Mouse (Mus musculus): ENCODE measurements around the gene Sorbs2. TPM values are rescaled to one million over a fixed set of nuclear protein-coding genes. Genes with fewer than 3 reads are reported as not detected.

Sorbs2 gene
- polyA plus RNA-seq, 1 experiment from 2014 or later = 13.3 TPM

DNA sequence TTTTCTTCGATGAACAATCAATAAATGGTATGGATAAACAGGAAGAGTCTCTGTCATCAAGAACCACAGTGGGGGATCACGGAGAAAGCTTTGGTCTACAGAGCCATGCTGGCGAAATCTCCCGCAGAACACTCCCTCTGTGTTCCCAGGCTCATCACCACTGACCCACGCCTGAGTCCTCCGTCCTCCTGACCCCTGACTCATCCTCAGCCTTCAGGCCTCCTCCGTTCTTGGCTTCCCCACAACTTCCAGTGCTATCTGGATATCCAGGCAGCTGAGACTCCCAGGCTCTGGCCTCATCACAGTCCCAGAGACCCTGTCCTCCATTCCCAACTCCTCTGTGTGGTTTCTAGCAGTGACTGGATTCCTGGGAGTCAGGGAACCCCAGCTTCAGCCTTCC lies 3.6 kb upstream of the Sorbs2 start:
- DNase-seq = no peak
- 79% methylated on average over 7 of the region's 7 CpGs for WGBS (ENCODE audit: insufficient replicate concordance)

DNA sequence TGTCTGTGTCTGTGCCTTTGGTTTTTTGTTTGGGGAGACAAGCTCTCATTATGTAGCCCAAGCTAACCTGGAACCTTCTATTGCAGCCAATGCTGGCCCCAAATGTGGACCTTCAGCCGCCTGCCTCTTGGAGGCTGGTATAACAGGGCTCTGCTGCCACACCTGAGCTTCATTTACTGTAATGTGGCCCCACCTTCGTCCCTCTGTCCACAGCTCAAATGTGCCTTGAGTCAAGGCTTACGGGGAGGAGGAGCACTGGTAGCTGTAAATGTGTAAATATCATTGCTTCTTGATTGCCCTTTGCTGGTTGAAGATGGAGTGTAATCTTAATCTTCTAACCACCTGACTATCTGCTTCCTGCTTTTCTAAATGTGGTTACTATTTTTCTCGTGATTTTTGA lies 1.2 kb upstream of the Sorbs2 start:
- no peak overlapping the region for H3K4me3 ChIP-seq (ENCODE audit: low read depth, low read length)
- 57% methylated on average over 4 of the region's 4 CpGs for WGBS (ENCODE audit: insufficient replicate concordance)

More for the DNA sequence above, 3.6 kb upstream of the Sorbs2 start:
- H3K9me3 ChIP-seq (ENCODE audit: low read length) = no peaks in the 10 kb centered on the region
- no peak overlapping the region for H3K27ac ChIP-seq (ENCODE audit: low read depth)
- no peaks in the 10 kb centered on the region for H3K36me3 ChIP-seq (replicated peaks; ENCODE audit: insufficient read depth, low read length)
- no peaks in the 10 kb centered on the region for H3K4me1 ChIP-seq (ENCODE audit: insufficient read depth)
- H3K4me2 ChIP-seq (ENCODE audit: low read depth, low read length) = no peak overlapping the region
- H3K4me3 ChIP-seq (ENCODE audit: low read depth, low read length) = no peak overlapping the region
- TF ChIP-seq EP300 (IDR thresholded peaks at IDR 0.05; ENCODE audit: low read depth) (no peak), CTCF (IDR thresholded peaks at IDR 0.05; ENCODE audit: low read depth) (no peak)
- no peak overlapping the region for H3K9ac ChIP-seq (replicated peaks)
- H3K27me3 ChIP-seq (ENCODE audit: insufficient read depth, low read length) = no peaks in the 10 kb centered on the region
- ATAC-seq = no peak

DNA sequence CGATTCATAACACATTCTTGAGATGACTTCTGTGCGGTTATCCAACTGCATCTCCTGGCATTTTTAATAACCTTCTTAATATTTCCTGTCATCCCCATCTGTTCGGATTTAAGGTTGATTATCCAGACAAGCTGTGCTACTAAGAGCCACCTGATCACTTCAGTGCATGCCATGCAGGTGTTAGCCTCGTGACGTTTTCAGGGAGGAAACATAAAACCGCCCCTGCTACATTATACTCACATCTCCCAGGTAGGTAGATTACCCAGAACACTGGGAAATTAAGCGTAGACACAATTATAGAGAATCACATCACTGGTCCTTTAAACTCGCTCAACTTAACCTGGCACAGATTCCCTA lies 333 bp upstream of the Sorbs2 start:
- Histone ChIP-seq H3K27me3 (ENCODE audit: insufficient read depth, low read length) (no peaks in the 10 kb centered on the region), H3K27ac (ENCODE audit: low read depth) (no peak overlapping the region), H3K9ac (replicated peaks) (no peak overlapping the region), H3K4me1 (ENCODE audit: insufficient read depth) (no peaks in the 10 kb centered on the region), H3K9me3 (ENCODE audit: low read length) (no peaks in the 10 kb centered on the region), H3K4me3 (ENCODE audit: low read depth, low read length) (no peak overlapping the region), H3K36me3 (replicated peaks; ENCODE audit: insufficient read depth, low read length) (no peaks in the 10 kb centered on the region), H3K4me2 (ENCODE audit: low read depth, low read length) (no peak overlapping the region)
- no peak for DNase-seq
- no peak for ATAC-seq
- TF ChIP-seq CTCF (IDR thresholded peaks at IDR 0.05; ENCODE audit: low read depth) (no peak), EP300 (IDR thresholded peaks at IDR 0.05; ENCODE audit: low read depth) (no peak)
- WGBS (ENCODE audit: insufficient replicate concordance) = 65% methylated on average over 8 of the region's 8 CpGs

More for the DNA sequence above, 1.2 kb upstream of the Sorbs2 start:
- Histone ChIP-seq H3K9me3 (ENCODE audit: low read length) (no peaks in the 10 kb centered on the region), H3K27me3 (ENCODE audit: insufficient read depth, low read length) (no peaks in the 10 kb centered on the region), H3K4me2 (ENCODE audit: low read depth, low read length) (no peak overlapping the region), H3K9ac (replicated peaks) (no peak overlapping the region), H3K4me1 (ENCODE audit: insufficient read depth) (no peaks in the 10 kb centered on the region), H3K36me3 (replicated peaks; ENCODE audit: insufficient read depth, low read length) (no peaks in the 10 kb centered on the region), H3K27ac (ENCODE audit: low read depth) (no peak overlapping the region)
- ATAC-seq (no peak), DNase-seq (no peak)
- TF ChIP-seq EP300 (IDR thresholded peaks at IDR 0.05; ENCODE audit: low read depth) (no peak), CTCF (IDR thresholded peaks at IDR 0.05; ENCODE audit: low read depth) (no peak)

DNA sequence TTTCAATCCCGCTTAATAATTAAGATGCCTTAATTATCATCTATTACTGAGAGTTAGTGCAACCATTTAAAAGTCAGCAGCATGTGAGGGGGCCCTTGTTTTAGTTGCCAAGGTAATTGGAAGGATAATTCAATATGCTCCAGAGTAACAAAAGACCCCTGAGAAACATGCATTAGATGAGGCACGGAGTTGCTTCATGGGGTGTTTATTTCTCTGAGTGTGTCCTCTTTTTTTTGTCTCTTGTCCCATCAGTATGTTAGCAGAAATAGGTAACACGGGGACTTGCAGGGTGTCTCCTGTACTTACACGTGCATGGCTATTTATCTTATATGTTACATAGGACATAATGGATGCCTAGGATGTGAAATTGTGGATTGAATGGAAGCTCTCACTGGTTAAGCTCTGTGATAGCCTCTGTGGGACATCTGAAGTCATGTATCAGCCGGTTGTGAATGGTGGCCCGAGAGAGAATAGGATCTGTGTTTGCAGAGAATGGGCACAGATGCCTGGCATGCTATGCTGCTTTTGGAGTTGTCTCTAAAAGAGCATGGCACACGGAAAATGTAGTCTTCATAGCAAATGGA lies 1.0 kb downstream of the Sorbs2 start:
- DNase-seq (no peak), ATAC-seq (no peak)
- no peak for TF ChIP-seq CTCF (IDR thresholded peaks at IDR 0.05; ENCODE audit: low read depth)
- Histone ChIP-seq H3K27me3 (ENCODE audit: insufficient read depth, low read length) (no peaks in the 10 kb centered on the region), H3K9ac (replicated peaks) (no peak overlapping the region), H3K36me3 (replicated peaks; ENCODE audit: insufficient read depth, low read length) (no peaks in the 10 kb centered on the region), H3K4me1 (ENCODE audit: insufficient read depth) (no peaks in the 10 kb centered on the region), H3K9me3 (ENCODE audit: low read length) (no peaks in the 10 kb centered on the region), H3K4me3 (ENCODE audit: low read depth, low read length) (no peak overlapping the region), H3K27ac (ENCODE audit: low read depth) (no peak overlapping the region), H3K4me2 (ENCODE audit: low read depth, low read length) (no peak overlapping the region)
- 70% methylated on average over 7 of the region's 7 CpGs for WGBS (ENCODE audit: insufficient replicate concordance)

DNA sequence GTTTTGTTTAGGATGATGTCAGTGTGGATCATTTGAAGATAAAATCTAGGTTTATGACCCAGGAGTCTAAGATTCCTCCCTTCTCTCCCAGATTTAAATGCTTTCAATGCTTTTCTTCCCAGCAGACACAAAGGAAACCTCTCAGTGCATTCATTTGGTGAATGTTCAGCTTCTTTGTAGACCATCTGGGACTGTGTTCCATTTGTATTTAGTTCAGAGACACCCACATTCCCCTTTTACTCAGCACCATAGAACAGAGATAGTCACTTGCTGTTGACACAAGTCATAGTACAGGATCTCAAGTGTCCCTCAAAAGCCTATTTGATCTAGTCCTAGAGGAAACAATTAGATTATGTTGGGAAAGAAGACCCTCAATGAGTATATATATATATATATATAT lies 4.8 kb downstream of the Sorbs2 start:
- Histone ChIP-seq H3K9ac (replicated peaks) (no peak overlapping the region), H3K4me2 (ENCODE audit: low read depth, low read length) (no peak overlapping the region), H3K4me1 (ENCODE audit: insufficient read depth) (no peaks in the 10 kb centered on the region), H3K4me3 (ENCODE audit: low read depth, low read length) (no peak overlapping the region), H3K27ac (ENCODE audit: low read depth) (no peak overlapping the region), H3K9me3 (ENCODE audit: low read length) (no peaks in the 10 kb centered on the region), H3K36me3 (replicated peaks; ENCODE audit: insufficient read depth, low read length) (no peaks in the 10 kb centered on the region), H3K27me3 (ENCODE audit: insufficient read depth, low read length) (no peaks in the 10 kb centered on the region)
- DNase-seq (no peak), ATAC-seq (no peak)
- no peak for TF ChIP-seq EP300 (IDR thresholded peaks at IDR 0.05; ENCODE audit: low read depth)
- no peak for TF ChIP-seq CTCF (IDR thresholded peaks at IDR 0.05; ENCODE audit: low read depth)

DNA sequence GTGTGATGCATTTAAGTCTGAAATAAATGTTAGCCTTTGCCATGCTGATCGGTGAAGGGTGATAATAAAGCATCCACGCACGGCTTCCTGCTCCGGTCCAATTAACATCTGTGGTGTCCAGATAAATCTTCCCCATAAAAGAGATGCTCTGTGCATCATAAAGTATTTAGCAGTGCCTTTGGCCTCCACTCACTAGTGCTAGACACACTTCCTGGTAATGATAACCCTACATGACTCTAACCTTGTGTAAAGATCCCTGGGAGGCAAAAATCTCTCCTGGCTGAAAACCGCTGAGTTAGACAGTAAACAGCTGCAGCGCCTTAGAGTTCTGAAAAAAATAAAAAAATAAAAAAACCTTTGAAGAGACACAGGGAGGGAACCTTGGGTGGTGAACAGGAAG lies 14.0 kb downstream of the Sorbs2 start:
- H3K27me3 ChIP-seq (ENCODE audit: insufficient read depth, low read length) = no peaks in the 10 kb centered on the region
- ATAC-seq (no peak), DNase-seq (no peak)
- no peaks in the 10 kb centered on the region for H3K4me1 ChIP-seq (ENCODE audit: insufficient read depth)
- no peak overlapping the region for H3K9ac ChIP-seq (replicated peaks)
- 71% methylated on average over 6 of the region's 6 CpGs for whole genome bisulfite sequencing (ENCODE audit: insufficient replicate concordance)
- no peaks in the 10 kb centered on the region for H3K9me3 ChIP-seq (ENCODE audit: low read length)
- H3K4me2 ChIP-seq (ENCODE audit: low read depth, low read length) = no peak overlapping the region
- no peak overlapping the region for H3K4me3 ChIP-seq (ENCODE audit: low read depth, low read length)
- no peak for TF ChIP-seq EP300 (IDR thresholded peaks at IDR 0.05; ENCODE audit: low read depth)
- TF ChIP-seq CTCF (IDR thresholded peaks at IDR 0.05; ENCODE audit: low read depth) = no peak
- no peaks in the 10 kb centered on the region for H3K36me3 ChIP-seq (replicated peaks; ENCODE audit: insufficient read depth, low read length)
- H3K27ac ChIP-seq (ENCODE audit: low read depth) = no peak overlapping the region

DNA sequence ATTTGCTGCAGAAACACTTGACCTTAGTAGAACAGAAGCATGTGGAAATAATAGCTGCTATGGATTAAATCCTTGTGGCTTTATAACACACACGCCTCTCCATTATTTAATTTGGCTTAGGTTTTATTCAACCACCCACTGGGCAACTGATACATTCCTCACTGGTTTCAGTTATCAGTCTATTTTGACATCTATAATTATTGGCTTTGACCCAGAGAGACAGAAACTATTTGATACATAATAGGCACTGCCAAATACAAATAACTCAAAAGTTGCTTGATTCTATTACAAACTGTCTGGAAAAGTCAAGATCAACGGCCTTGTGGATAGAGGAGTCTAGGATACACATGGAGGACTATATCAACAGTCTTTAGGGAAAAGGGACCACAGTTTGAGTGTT lies 20.1 kb downstream of the Sorbs2 start:
- no peak overlapping the region for H3K4me3 ChIP-seq (ENCODE audit: low read depth, low read length)
- TF ChIP-seq EP300 (IDR thresholded peaks at IDR 0.05; ENCODE audit: low read depth) = no peak
- no peak for TF ChIP-seq CTCF (IDR thresholded peaks at IDR 0.05; ENCODE audit: low read depth)
- no peaks in the 10 kb centered on the region for H3K4me1 ChIP-seq (ENCODE audit: insufficient read depth)
- no peak overlapping the region for H3K4me2 ChIP-seq (ENCODE audit: low read depth, low read length)
- H3K9me3 ChIP-seq (ENCODE audit: low read length) = no peaks in the 10 kb centered on the region
- no peaks in the 10 kb centered on the region for H3K36me3 ChIP-seq (replicated peaks; ENCODE audit: insufficient read depth, low read length)
- no peak overlapping the region for H3K9ac ChIP-seq (replicated peaks)
- H3K27me3 ChIP-seq (ENCODE audit: insufficient read depth, low read length) = no peaks in the 10 kb centered on the region
- 65% methylated on average over 2 of the region's 2 CpGs for WGBS (ENCODE audit: insufficient replicate concordance)
- ATAC-seq (no peak), DNase-seq (no peak)
- H3K27ac ChIP-seq (ENCODE audit: low read depth) = no peak overlapping the region

Measured in liver, postnatal 0 days (tissue).